Mouse (Mus musculus) splenic B cell, adult 2 months (primary cell): ENCODE data around the gene Lefty1.
"Not testable (repeated sequence)": the region's sequence is repeated elsewhere in the genome, so short reads cannot be mapped to it uniquely, and the experiment has no call there.

ENCODE experiments used
- DNase-seq: peaks from one replicate; pipeline ENCODE4 v3.0.0-alpha.2; 2011; ENCODE audit warnings: low read depth, low spot score
- H3K27me3 ChIP-seq: 2 replicates; pipeline ENCODE4 v1.6.1; 2012; ENCODE audit warnings: mild to moderate bottlenecking, low read length, moderate library complexity, mixed read lengths; ENCODE audit not compliant: control insufficient read depth, poor library complexity, insufficient read depth, severe bottlenecking
- H3K36me3 ChIP-seq: 2 replicates; pipeline ENCODE4 v1.6.1; 2012; ENCODE audit warnings: mild to moderate bottlenecking, low read length, moderate library complexity, mixed read lengths; ENCODE audit not compliant: control insufficient read depth, poor library complexity, insufficient read depth, severe bottlenecking

Lefty1 gene

GRCm38 (mm10) chr1:180934467-180935419 lies at the start of gene Lefty1:
TSS of gene Lefty1 (plus strand) at chr1:180935022.
- DNase-seq, result no peak
- no peaks in the 10 kb centered on the region for H3K36me3 ChIP-seq

GRCm38 (mm10) chr1:180888556-180889042 lies 46.2 kb upstream of the Lefty1 start:
- Histone ChIP-seq H3K36me3 (no peaks in the 10 kb centered on the region), H3K27me3 (no peaks in the 10 kb centered on the region)
- DNase-seq, result peak; percentile 26

More at GRCm38 (mm10) chr1:180934467-180935419, at the start of gene Lefty1:
- no peaks in the 10 kb centered on the region for H3K27me3 ChIP-seq

- Histone ChIP-seq H3K36me3 (no peaks in the 10 kb centered on the region), H3K27me3 (no peaks in the 10 kb centered on the region)
- no peak for DNase-seq
Observed at GRCm38 (mm10) chr1:180889172-180889571, 45.6 kb upstream of the Lefty1 start.

- H3K36me3 ChIP-seq, result no peaks in the 10 kb centered on the region
- peak; percentile 66 for DNase-seq
Observed at GRCm38 (mm10) chr1:180889841-180890240, 45.0 kb upstream of the Lefty1 start.

GRCm38 (mm10) chr1:180892808-180893207 lies 42.0 kb upstream of the Lefty1 start, which contains the start of gene Lefty2:
TSS of gene Lefty2 (plus strand) at chr1:180893108.
- Histone ChIP-seq H3K27me3 (no peaks in the 10 kb centered on the region), H3K36me3 (no peaks in the 10 kb centered on the region)
- DNase-seq, result no peak

More at GRCm38 (mm10) chr1:180889841-180890240, 45.0 kb upstream of the Lefty1 start:
- H3K27me3 ChIP-seq, result no peaks in the 10 kb centered on the region

- not testable (repeated sequence) for DNase-seq
Observed at GRCm38 (mm10) chr1:180894088-180894987, 40.5 kb upstream of the Lefty1 start.

GRCm38 (mm10) chr1:180901107-180901506 lies 33.7 kb upstream of the Lefty1 start:
- Histone ChIP-seq H3K36me3 (no peaks in the 10 kb centered on the region; the same call in 1 of the 2 replicates), H3K27me3 (no peaks in the 10 kb centered on the region)
- peak; percentile 77 for DNase-seq

More at GRCm38 (mm10) chr1:180894088-180894987, 40.5 kb upstream of the Lefty1 start:
- not testable (repeated sequence) for H3K27me3 ChIP-seq, H3K36me3 ChIP-seq

GRCm38 (mm10) chr1:180902915-180903314 lies 31.9 kb upstream of the Lefty1 start:
- no peak for DNase-seq
- H3K27me3 ChIP-seq, result no peaks in the 10 kb centered on the region
- peaks cover 5% of the 10 kb centered on the region for H3K36me3 ChIP-seq

- peaks cover 5% of the 10 kb centered on the region for H3K36me3 ChIP-seq
- no peaks in the 10 kb centered on the region for H3K27me3 ChIP-seq
- no peak for DNase-seq
Observed at GRCm38 (mm10) chr1:180903666-180904038, 31.2 kb upstream of the Lefty1 start.

GRCm38 (mm10) chr1:180904039-180904814 lies 30.6 kb upstream of the Lefty1 start, which contains the start of gene Pycr2:
TSS of gene Pycr2 (plus strand) at chr1:180904293.
- no peaks in the 10 kb centered on the region for H3K27me3 ChIP-seq
- peak; percentile 94 for DNase-seq
- H3K36me3 ChIP-seq, result peaks cover 5% of the 10 kb centered on the region

GRCm38 (mm10) chr1:180904815-180905080 lies 30.1 kb upstream of the Lefty1 start:
- Histone ChIP-seq H3K36me3 (peaks cover 5% of the 10 kb centered on the region), H3K27me3 (no peaks in the 10 kb centered on the region)
- peak; percentile 22 for DNase-seq

- DNase-seq, result no peak
- Histone ChIP-seq H3K27me3 (no peaks in the 10 kb centered on the region), H3K36me3 (peaks cover 5% of the 10 kb centered on the region)
Observed at GRCm38 (mm10) chr1:180905307-180905706, 29.5 kb upstream of the Lefty1 start.

GRCm38 (mm10) chr1:180905876-180906275 lies 28.9 kb upstream of the Lefty1 start:
- Histone ChIP-seq H3K36me3 (peaks cover 5% of the 10 kb centered on the region), H3K27me3 (no peaks in the 10 kb centered on the region)
- no peak for DNase-seq
